Mouse (Mus musculus): ENCODE data around the gene Pyy.

Pyy gene

GRCm38 (mm10) chr11:102096446-102096845 lies 11.2 kb downstream of the Pyy start:
- ATAC-seq (ENCODE audit: insufficient number of reproducible peaks, low FRiP score, low TSS enrichment), result no peak

GRCm38 (mm10) chr11:102095676-102096075 lies 12.0 kb downstream of the Pyy start:
- ATAC-seq (ENCODE audit: insufficient number of reproducible peaks, low FRiP score, low TSS enrichment), result no peak

GRCm38 (mm10) chr11:102089088-102089808 lies 18.4 kb downstream of the Pyy start:
- no peak for ATAC-seq (ENCODE audit: insufficient number of reproducible peaks, low FRiP score, low TSS enrichment)

- peak; percentile 50; the same call in 1 of the 2 replicates for ATAC-seq (ENCODE audit: insufficient number of reproducible peaks, low FRiP score, low TSS enrichment)
These were observed 19.4 kb downstream of the Pyy start, which contains the start of gene Mpp2 for GRCm38 (mm10) chr11:102087931-102088898. Gene Mpp2, minus strand, starts transcription at chr11:102088515.

GRCm38 (mm10) chr11:102087081-102087751 lies 20.4 kb downstream of the Pyy start:
- peak; percentile 60; the same call in 1 of the 2 replicates for ATAC-seq (ENCODE audit: insufficient number of reproducible peaks, low FRiP score, low TSS enrichment)

GRCm38 (mm10) chr11:102086331-102086730 lies 21.3 kb downstream of the Pyy start:
- ATAC-seq (ENCODE audit: insufficient number of reproducible peaks, low FRiP score, low TSS enrichment), result no peak

GRCm38 (mm10) chr11:102084159-102084558 lies 23.5 kb downstream of the Pyy start:
- no peak for ATAC-seq (ENCODE audit: insufficient number of reproducible peaks, low FRiP score, low TSS enrichment)

- no peak for ATAC-seq (ENCODE audit: insufficient number of reproducible peaks, low FRiP score, low TSS enrichment)
These were observed 24.4 kb downstream of the Pyy start for GRCm38 (mm10) chr11:102083193-102083592.

GRCm38 (mm10) chr11:102082322-102082721 lies 25.3 kb downstream of the Pyy start:
- no peak for ATAC-seq (ENCODE audit: insufficient number of reproducible peaks, low FRiP score, low TSS enrichment)

- ATAC-seq (ENCODE audit: insufficient number of reproducible peaks, low FRiP score, low TSS enrichment), result no peak
These were observed 33.9 kb downstream of the Pyy start for GRCm38 (mm10) chr11:102073722-102074121.

- no peak for ATAC-seq (ENCODE audit: insufficient number of reproducible peaks, low FRiP score, low TSS enrichment)
These were observed 34.9 kb downstream of the Pyy start for GRCm38 (mm10) chr11:102072729-102073128.

GRCm38 (mm10) chr11:102070426-102070825 lies 37.2 kb downstream of the Pyy start:
- no peak for ATAC-seq (ENCODE audit: insufficient number of reproducible peaks, low FRiP score, low TSS enrichment)

GRCm38 (mm10) chr11:102069633-102070032 lies 38.0 kb downstream of the Pyy start:
- ATAC-seq (ENCODE audit: insufficient number of reproducible peaks, low FRiP score, low TSS enrichment), result no peak

- no peak for ATAC-seq (ENCODE audit: insufficient number of reproducible peaks, low FRiP score, low TSS enrichment)
These were observed 38.7 kb downstream of the Pyy start for GRCm38 (mm10) chr11:102068969-102069368.

- no peak for ATAC-seq (ENCODE audit: insufficient number of reproducible peaks, low FRiP score, low TSS enrichment)
These were observed 44.6 kb downstream of the Pyy start for GRCm38 (mm10) chr11:102063076-102063475.

GRCm38 (mm10) chr11:102061941-102062473 lies 45.6 kb downstream of the Pyy start:
- no peak for ATAC-seq (ENCODE audit: insufficient number of reproducible peaks, low FRiP score, low TSS enrichment)

- peak; percentile 70; the same call in 1 of the 2 replicates for ATAC-seq (ENCODE audit: insufficient number of reproducible peaks, low FRiP score, low TSS enrichment)
These were observed 46.2 kb downstream of the Pyy start for GRCm38 (mm10) chr11:102061236-102061940.

Data from cerebellum, adult (tissue).